Mouse (Mus musculus): ENCODE data around the gene Usp18. TPM values are rescaled to one million over a fixed set of nuclear protein-coding genes. Genes with fewer than 3 reads are reported as not detected.

Gene Usp18
- polyA plus RNA-seq, 2 experiments, result 2.9 to 5.4 TPM

DNA sequence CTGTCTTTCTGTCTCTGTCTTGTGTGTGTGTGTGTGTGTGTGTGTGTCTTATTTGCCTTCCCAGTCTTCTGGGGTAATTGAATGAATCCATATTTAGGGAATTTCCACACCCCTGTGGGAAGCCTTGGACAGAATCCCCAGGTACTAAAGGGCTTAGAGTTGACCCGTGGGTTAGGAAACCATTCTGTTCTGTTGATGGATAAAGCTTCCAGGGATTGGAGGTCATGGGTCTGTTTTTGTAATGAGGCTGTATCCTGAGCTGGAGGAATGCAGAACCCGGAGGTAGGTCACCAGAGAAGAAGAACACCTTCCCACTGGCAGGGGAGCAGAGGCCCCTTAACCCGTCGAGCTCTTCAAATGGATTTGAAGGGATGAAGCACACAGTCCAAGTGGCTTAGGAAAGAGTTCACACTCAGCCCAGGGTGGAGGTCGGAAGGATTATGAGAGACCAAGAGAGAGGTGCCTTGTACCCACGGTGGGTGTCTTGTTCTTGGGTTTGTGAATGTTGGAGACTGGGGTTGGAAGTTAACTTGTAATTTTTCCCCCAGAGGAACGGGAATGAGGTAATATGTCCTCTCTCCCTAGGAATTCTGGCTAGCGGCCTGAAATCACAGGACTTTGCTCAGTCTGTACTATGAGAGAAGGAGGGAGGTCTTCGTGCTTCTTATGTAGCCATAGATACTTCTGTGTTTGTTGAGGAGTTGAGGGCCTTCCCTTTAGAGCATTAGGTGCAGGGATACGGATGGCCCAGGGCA is 57.9 kb downstream of the Usp18 start:
- DNase-seq (ENCODE audit: low read depth in 3 of 3, low spot score in 3 of 3), result no peak
- Histone ChIP-seq H3K27me3 (ENCODE audit: control insufficient read depth, insufficient read depth, low read length) (no peaks in the 10 kb centered on the region), H3K4me2 (ENCODE audit: low read depth) (no peak overlapping the region), H3K4me1 (replicated peaks; ENCODE audit: control insufficient read depth in 2 of 2, insufficient read depth in 2 of 2, low read length in 1 of 2) (peaks cover 0 to 5% of the 10 kb centered on the region in 2 experiments; a peak in 2 of 4 replicates), H3K9me3 (ENCODE audit: control insufficient read depth, low read length) (no peaks in the 10 kb centered on the region), H3K27ac (no peak overlapping the region), H3K4me3 (ENCODE audit: insufficient read depth in 1 of 2, low read depth in 2 of 2, low read length in 2 of 2) (no peak overlapping the region), H3K36me3 (replicated peaks; ENCODE audit: control insufficient read depth, insufficient read depth, low read depth) (no peaks in the 10 kb centered on the region), H3K9ac (replicated peaks) (no peak overlapping the region)
- TF ChIP-seq CTCF (IDR thresholded peaks at IDR 0.05; ENCODE audit: low read depth), result no peak
- TF ChIP-seq EP300 (IDR thresholded peaks at IDR 0.05; ENCODE audit: low read depth), result no peak
- 48% methylated on average over 10 of the region's 10 CpGs for WGBS (ENCODE audit: insufficient replicate concordance)
- no peak for ATAC-seq (ENCODE audit: insufficient read depth)

DNA sequence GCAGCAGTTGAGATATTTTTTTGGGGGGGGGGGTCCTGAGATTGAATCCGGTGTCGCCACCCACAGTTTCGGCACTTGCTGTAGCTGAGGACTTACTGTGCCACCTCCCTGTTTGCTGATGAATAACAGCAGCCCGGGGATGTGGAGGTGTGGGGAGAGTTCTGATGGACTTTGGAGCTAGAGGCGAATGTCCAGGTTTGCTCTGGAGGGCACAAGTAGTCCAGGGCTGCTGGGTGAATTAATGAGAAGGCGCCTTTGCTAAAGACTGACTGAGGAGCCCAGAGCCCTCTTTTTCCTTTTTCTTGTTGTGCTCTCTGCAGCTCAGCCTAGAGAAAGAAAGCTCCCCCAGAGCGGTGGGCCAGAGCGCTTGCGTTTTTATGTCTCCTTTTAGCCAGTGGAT is 58.9 kb downstream of the Usp18 start:
- H3K4me1 ChIP-seq (replicated peaks; ENCODE audit: control insufficient read depth in 2 of 2, insufficient read depth in 2 of 2, low read length in 1 of 2), result peaks cover 0 to 5% of the 10 kb centered on the region in 2 experiments; a peak in 2 of 4 replicates
- no peak overlapping the region for H3K27ac ChIP-seq
- no peak overlapping the region for H3K9ac ChIP-seq (replicated peaks)
- H3K9me3 ChIP-seq (ENCODE audit: control insufficient read depth, low read length), result no peaks in the 10 kb centered on the region
- WGBS (ENCODE audit: insufficient replicate concordance), result 66% methylated on average over 9 of the region's 9 CpGs
- peak overlapping the region; percentile 22; the same call in 1 of the 2 replicates for H3K4me2 ChIP-seq (ENCODE audit: low read depth)
- TF ChIP-seq EP300 (IDR thresholded peaks at IDR 0.05; ENCODE audit: low read depth) (no peak), CTCF (IDR thresholded peaks at IDR 0.05; ENCODE audit: low read depth) (no peak)
- H3K4me3 ChIP-seq (ENCODE audit: insufficient read depth in 1 of 2, low read depth in 2 of 2, low read length in 2 of 2), result no peak overlapping the region
- DNase-seq (ENCODE audit: low read depth in 3 of 3, low spot score in 3 of 3) (peak in 1 of 3 experiments; percentile 24), ATAC-seq (ENCODE audit: insufficient read depth) (no peak)
- no peaks in the 10 kb centered on the region for H3K27me3 ChIP-seq (ENCODE audit: control insufficient read depth, insufficient read depth, low read length)
- no peaks in the 10 kb centered on the region for H3K36me3 ChIP-seq (replicated peaks; ENCODE audit: control insufficient read depth, insufficient read depth, low read depth)

GRCm38 (mm10) chr6:121305571-121305970 is 59.9 kb downstream of the Usp18 start:
- Histone ChIP-seq H3K4me1 (replicated peaks; ENCODE audit: control insufficient read depth in 2 of 2, insufficient read depth in 2 of 2, low read length in 1 of 2) (peaks cover 0 to 10% of the 10 kb centered on the region in 2 experiments; a peak in 2 of 4 replicates), H3K27ac (no peak overlapping the region), H3K4me3 (ENCODE audit: insufficient read depth in 1 of 2, low read depth in 2 of 2, low read length in 2 of 2) (no peak overlapping the region), H3K27me3 (ENCODE audit: control insufficient read depth, insufficient read depth, low read length) (no peaks in the 10 kb centered on the region), H3K4me2 (ENCODE audit: low read depth) (no peak overlapping the region), H3K9ac (replicated peaks) (no peak overlapping the region), H3K36me3 (replicated peaks; ENCODE audit: control insufficient read depth, insufficient read depth, low read depth) (no peaks in the 10 kb centered on the region), H3K9me3 (ENCODE audit: control insufficient read depth, low read length) (no peaks in the 10 kb centered on the region)
- ATAC-seq (ENCODE audit: insufficient read depth), result no peak
- TF ChIP-seq EP300 (IDR thresholded peaks at IDR 0.05; ENCODE audit: low read depth) (no peak), CTCF (IDR thresholded peaks at IDR 0.05; ENCODE audit: low read depth) (no peak)
- no peak for DNase-seq (ENCODE audit: low read depth in 3 of 3, low spot score in 3 of 3)
- WGBS (ENCODE audit: insufficient replicate concordance), result 58% methylated on average over 3 of the region's 3 CpGs

DNA sequence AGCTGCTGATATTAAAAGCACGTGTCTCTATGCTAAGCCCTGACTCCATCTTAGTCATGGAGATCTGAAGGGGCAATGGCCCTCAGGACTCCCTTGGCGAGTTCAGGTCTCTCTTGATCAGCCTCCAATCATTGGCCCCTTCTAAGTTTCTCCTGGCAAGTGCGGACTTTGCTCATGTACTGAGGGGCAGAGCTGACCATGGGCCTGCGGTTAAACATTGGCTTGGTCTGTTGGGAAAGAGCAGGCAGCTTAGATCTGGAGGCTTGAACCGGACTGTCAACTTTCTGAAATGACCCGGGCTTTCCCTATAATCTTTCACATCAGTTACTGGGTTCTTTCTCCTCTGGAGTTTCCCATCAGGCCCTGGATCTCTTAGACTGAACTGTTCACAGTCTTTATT is 65.3 kb downstream of the Usp18 start:
- DNase-seq (ENCODE audit: low read depth in 3 of 3, low spot score in 3 of 3), result peak in 1 of 3 experiments; percentile 34
- Histone ChIP-seq H3K9ac (replicated peaks) (no peak overlapping the region), H3K4me1 (replicated peaks; ENCODE audit: control insufficient read depth in 2 of 2, insufficient read depth in 2 of 2, low read length in 1 of 2) (peaks cover 0 to 10% of the 10 kb centered on the region in 2 experiments; a peak in 1 of 4 replicates), H3K4me2 (ENCODE audit: low read depth) (no peak overlapping the region), H3K27ac (no peak overlapping the region), H3K9me3 (ENCODE audit: control insufficient read depth, low read length) (no peaks in the 10 kb centered on the region), H3K4me3 (ENCODE audit: insufficient read depth in 1 of 2, low read depth in 2 of 2, low read length in 2 of 2) (no peak overlapping the region), H3K36me3 (replicated peaks; ENCODE audit: control insufficient read depth, insufficient read depth, low read depth) (no peaks in the 10 kb centered on the region), H3K27me3 (ENCODE audit: control insufficient read depth, insufficient read depth, low read length) (no peaks in the 10 kb centered on the region)
- TF ChIP-seq CTCF (IDR thresholded peaks at IDR 0.05; ENCODE audit: low read depth), result no peak
- TF ChIP-seq EP300 (IDR thresholded peaks at IDR 0.05; ENCODE audit: low read depth), result no peak
- 54% methylated on average over 6 of the region's 6 CpGs for WGBS (ENCODE audit: insufficient replicate concordance)
- peak; percentile 59; the same call in 1 of the 2 replicates for ATAC-seq (ENCODE audit: insufficient read depth)

- Histone ChIP-seq H3K36me3 (replicated peaks; ENCODE audit: control insufficient read depth, insufficient read depth, low read depth) (no peaks in the 10 kb centered on the region), H3K27me3 (ENCODE audit: control insufficient read depth, insufficient read depth, low read length) (no peaks in the 10 kb centered on the region), H3K9ac (replicated peaks) (no peak overlapping the region), H3K9me3 (ENCODE audit: control insufficient read depth, low read length) (no peaks in the 10 kb centered on the region), H3K4me2 (ENCODE audit: low read depth) (no peak overlapping the region), H3K4me1 (replicated peaks; ENCODE audit: control insufficient read depth in 2 of 2, insufficient read depth in 2 of 2, low read length in 1 of 2) (no peaks in the 10 kb centered on the region), H3K27ac (no peak overlapping the region), H3K4me3 (ENCODE audit: insufficient read depth in 1 of 2, low read depth in 2 of 2, low read length in 2 of 2) (no peak overlapping the region)
- TF ChIP-seq EP300 (IDR thresholded peaks at IDR 0.05; ENCODE audit: low read depth) (no peak), CTCF (IDR thresholded peaks at IDR 0.05; ENCODE audit: low read depth) (peak; percentile 57)
- DNase-seq (ENCODE audit: low read depth in 3 of 3, low spot score in 3 of 3), result no peak
- ATAC-seq (ENCODE audit: insufficient read depth), result no peak
- WGBS (ENCODE audit: insufficient replicate concordance), result 39% methylated on average over 6 of the region's 6 CpGs
Observed at GRCm38 (mm10) chr6:121319099-121319498, 73.4 kb downstream of the Usp18 start.

Other genes with a start within 250 kb of the Usp18 start
- 6.0 and 8.1 TPM in 2 replicates for gene Mical3, start 114.9 kb upstream of the Usp18 start, polyA plus RNA-seq (2012; rRNA removed)
- 9.4 and 12.8 TPM in 2 replicates for gene Mical3, start 114.9 kb upstream of the Usp18 start, polyA plus RNA-seq (2014; fragmentation: Nextera tagmentation; extraction: Ambion mirVana)
- gene Pex26, start 62.2 kb upstream of the Usp18 start, polyA plus RNA-seq (2012; rRNA removed), result 3.2 and 3.3 TPM in 2 replicates
- 2.2 and 2.4 TPM in 2 replicates for gene Pex26, start 62.2 kb upstream of the Usp18 start, polyA plus RNA-seq (2014; fragmentation: Nextera tagmentation; extraction: Ambion mirVana)
- gene Tuba8, start 35.2 kb upstream of the Usp18 start, polyA plus RNA-seq (2012; rRNA removed), result 1.1 and 1.2 TPM in 2 replicates
- 5.1 and 6.0 TPM in 2 replicates for gene Tuba8, start 35.2 kb upstream of the Usp18 start, polyA plus RNA-seq (2014; fragmentation: Nextera tagmentation; extraction: Ambion mirVana)
- gene Slc6a13, start 54.3 kb downstream of the Usp18 start, polyA plus RNA-seq (2012; rRNA removed), result 14.9 and 17.2 TPM in 2 replicates
- gene Slc6a13, start 54.3 kb downstream of the Usp18 start, polyA plus RNA-seq (2014; fragmentation: Nextera tagmentation; extraction: Ambion mirVana), result 19.3 and 21.7 TPM in 2 replicates
- gene Slc6a12, start 97.2 kb downstream of the Usp18 start, polyA plus RNA-seq (2012; rRNA removed), result 1.3 and 2.1 TPM in 2 replicates
- gene Slc6a12, start 97.2 kb downstream of the Usp18 start, polyA plus RNA-seq (2014; fragmentation: Nextera tagmentation; extraction: Ambion mirVana), result 2.0 and 2.1 TPM in 2 replicates
- under 0.01 and 0.02 TPM in 2 replicates for gene Iqsec3, start 227.8 kb downstream of the Usp18 start, polyA plus RNA-seq (2012; rRNA removed)
- not detected in 2 replicates for gene Iqsec3, start 227.8 kb downstream of the Usp18 start, polyA plus RNA-seq (2014; fragmentation: Nextera tagmentation; extraction: Ambion mirVana)